Mouse (Mus musculus) kidney, embryonic 14.5 days (tissue): Measurements from ENCODE around the gene Ttc9c. TPM values are rescaled to one million over a fixed set of nuclear protein-coding genes. Genes with fewer than 3 reads are reported as not detected.

Source experiments
- ATAC-seq: fragments of 200-750 bp; cut with Nextera tagmentation; 2 replicates; pipeline ENCODE4 v1.8.0; 2017; ENCODE audit warnings: moderate number of reproducible peaks, mild to moderate bottlenecking, moderate TSS enrichment, moderate library complexity; ENCODE audit not compliant: low FRiP score, low TSS enrichment
- H3K27ac ChIP-seq: fragments of 300-500 bp; sonication (generic); 2 replicates; pipeline ENCODE4 v1.5.1; 2014; ENCODE audit warnings: low read depth, mild to moderate bottlenecking, low read length, moderate library complexity, mixed read lengths
- H3K27me3 ChIP-seq: fragments of 300-500 bp; sonication (generic); 2 replicates; pipeline ENCODE4 v1.6.1; 2014; ENCODE audit warnings: mild to moderate bottlenecking, low read length; ENCODE audit not compliant: control insufficient read depth, insufficient read depth
- H3K36me3 ChIP-seq: fragments of 300-500 bp; sonication (generic); 2 replicates; pipeline ENCODE4 v1.6.1; 2014; ENCODE audit warnings: low read length, mixed read lengths; ENCODE audit not compliant: control insufficient read depth, insufficient read depth
- H3K4me1 ChIP-seq: fragments of 300-500 bp; sonication (generic); 2 replicates; pipeline ENCODE4 v1.6.1; 2014; ENCODE audit warnings: low read length, mixed read lengths; ENCODE audit not compliant: control insufficient read depth, insufficient read depth
- H3K4me2 ChIP-seq: fragments of 300-500 bp; sonication (generic); replicated peaks from 2 replicates; pipeline ENCODE4 v1.6.1; 2014; ENCODE audit warnings: low read depth, mild to moderate bottlenecking, low read length
- H3K4me3 ChIP-seq: fragments of 300-500 bp; sonication (generic); 2 replicates; pipeline ENCODE4 v1.5.1; 2014; ENCODE audit warnings: mild to moderate bottlenecking, low read length
- H3K9ac ChIP-seq: fragments of 300-500 bp; sonication (generic); 2 replicates; pipeline ENCODE4 v1.6.1; 2014; ENCODE audit warnings: low read depth, mild to moderate bottlenecking, low read length, moderate library complexity
- H3K9me3 ChIP-seq: fragments of 300-500 bp; sonication (generic); 2 replicates; pipeline ENCODE4 v1.6.1; 2016; ENCODE audit warnings: low read length; ENCODE audit not compliant: control insufficient read depth
- WGBS: fragments of 180-500 bp; shearing (Covaris S2); extraction: QIAGEN DNeasy Blood & Tissue Kit; methylation state at CpG from one replicate; pipeline ENCODE4 v1.1.7; 2014; 5-methylcytosine and 5-hydroxymethylcytosine counted together
- polyA plus RNA-seq: library from polyadenylated mRNA; unstranded; fragments of >200 nt; fragmentation: Nextera tagmentation; extraction: Ambion mirVana; gene quantifications from 2 replicates; pipeline ENCODE4 v1.2.1, GENCODE M21; 2014

Gene Ttc9c
- polyA plus RNA-seq: 40.0 and 61.0 TPM in 2 replicates

GRCm38 (mm10) chr19:8818801-8819595 is at the start of gene Ttc9c:
Gene Ttc9c (minus strand): TSS chr19:8819333.
- WGBS: under 1% methylated on average over 33 of the region's 33 CpGs
- ATAC-seq: peak; percentile 94
- peaks cover 43% of the 10 kb centered on the region for H3K36me3 ChIP-seq

GRCm38 (mm10) chr19:8864265-8864664 is 45.1 kb upstream of the Ttc9c start:
- no peaks in the 10 kb centered on the region for H3K27me3 ChIP-seq
- WGBS: 90% methylated on average over 6 of the region's 6 CpGs
- H3K4me2 ChIP-seq: no peak overlapping the region
- H3K9me3 ChIP-seq: no peaks in the 10 kb centered on the region
- H3K4me3 ChIP-seq: no peak overlapping the region
- no peak overlapping the region for H3K27ac ChIP-seq
- no peaks in the 10 kb centered on the region for H3K36me3 ChIP-seq
- ATAC-seq: no peak
- no peaks in the 10 kb centered on the region for H3K4me1 ChIP-seq
- no peak overlapping the region for H3K9ac ChIP-seq

More at GRCm38 (mm10) chr19:8818801-8819595, at the start of gene Ttc9c:
- Histone ChIP-seq H3K4me2 (peak within 1 kb of the TSS; percentile 85), H3K4me1 (peaks cover 32% of the 10 kb centered on the region), H3K4me3 (peak within 1 kb of the TSS; percentile 100), H3K9me3 (no peaks in the 10 kb centered on the region), H3K27me3 (no peaks in the 10 kb centered on the region), H3K9ac (peak within 1 kb of the TSS; percentile 99), H3K27ac (peak within 1 kb of the TSS; percentile 100)

- no peak overlapping the region for H3K4me2 ChIP-seq
- no peaks in the 10 kb centered on the region for H3K27me3 ChIP-seq
- ATAC-seq: peak; percentile 45; the same call in 1 of the 2 replicates
- 21% methylated on average over 1 of the region's 1 CpGs for WGBS
- H3K4me3 ChIP-seq: no peak overlapping the region
- H3K9ac ChIP-seq: no peak overlapping the region
- no peak overlapping the region for H3K27ac ChIP-seq
- H3K9me3 ChIP-seq: no peaks in the 10 kb centered on the region
- H3K4me1 ChIP-seq: no peaks in the 10 kb centered on the region
- no peaks in the 10 kb centered on the region for H3K36me3 ChIP-seq
These were observed 39.9 kb upstream of the Ttc9c start for GRCm38 (mm10) chr19:8859018-8859417.

- Histone ChIP-seq H3K4me2 (no peak overlapping the region), H3K4me3 (no peak overlapping the region), H3K9ac (no peak overlapping the region), H3K36me3 (no peaks in the 10 kb centered on the region), H3K27ac (no peak overlapping the region), H3K27me3 (no peaks in the 10 kb centered on the region), H3K9me3 (no peaks in the 10 kb centered on the region), H3K4me1 (no peaks in the 10 kb centered on the region)
- 46% methylated on average over 4 of the region's 4 CpGs for WGBS
- peak; percentile 54; the same call in 1 of the 2 replicates for ATAC-seq
These were observed 38.6 kb upstream of the Ttc9c start for GRCm38 (mm10) chr19:8857689-8858088.

GRCm38 (mm10) chr19:8853117-8853516 is 34.0 kb upstream of the Ttc9c start:
- Histone ChIP-seq H3K9ac (no peak overlapping the region), H3K36me3 (peaks cover 3% of the 10 kb centered on the region; the same call in 1 of the 2 replicates), H3K4me2 (no peak overlapping the region), H3K4me1 (no peaks in the 10 kb centered on the region), H3K9me3 (no peaks in the 10 kb centered on the region), H3K27me3 (no peaks in the 10 kb centered on the region), H3K27ac (no peak overlapping the region), H3K4me3 (no peak overlapping the region)
- WGBS: 83% methylated on average over 3 of the region's 3 CpGs
- ATAC-seq: no peak

- 56% methylated on average over 10 of the region's 10 CpGs for WGBS
These were observed 33.2 kb upstream of the Ttc9c start for GRCm38 (mm10) chr19:8852236-8852928.

GRCm38 (mm10) chr19:8851639-8852038 is 32.5 kb upstream of the Ttc9c start:
- Histone ChIP-seq H3K36me3 (peaks cover 12% of the 10 kb centered on the region; the same call in 1 of the 2 replicates), H3K4me1 (no peaks in the 10 kb centered on the region), H3K27ac (no peak overlapping the region), H3K9ac (no peak overlapping the region), H3K27me3 (no peaks in the 10 kb centered on the region), H3K4me3 (no peak overlapping the region), H3K4me2 (no peak overlapping the region), H3K9me3 (no peaks in the 10 kb centered on the region)
- 57% methylated on average over 7 of the region's 7 CpGs for WGBS
- ATAC-seq: no peak

More at GRCm38 (mm10) chr19:8852236-8852928, 33.2 kb upstream of the Ttc9c start:
- H3K9ac ChIP-seq: no peak overlapping the region
- H3K4me3 ChIP-seq: no peak overlapping the region
- H3K4me2 ChIP-seq: no peak overlapping the region
- ATAC-seq: no peak
- H3K9me3 ChIP-seq: no peaks in the 10 kb centered on the region
- no peak overlapping the region for H3K27ac ChIP-seq
- H3K36me3 ChIP-seq: peaks cover 8% of the 10 kb centered on the region; the same call in 1 of the 2 replicates
- no peaks in the 10 kb centered on the region for H3K4me1 ChIP-seq
- no peaks in the 10 kb centered on the region for H3K27me3 ChIP-seq

- H3K27me3 ChIP-seq: no peaks in the 10 kb centered on the region
- H3K36me3 ChIP-seq: peaks cover 21% of the 10 kb centered on the region
- ATAC-seq: peak; percentile 70; the same call in 1 of the 2 replicates
- no peak within 1 kb of the TSS for H3K4me2 ChIP-seq
- no peaks in the 10 kb centered on the region for H3K9me3 ChIP-seq
- H3K4me1 ChIP-seq: no peaks in the 10 kb centered on the region
- WGBS: 31% methylated on average over 7 of the region's 7 CpGs
- H3K27ac ChIP-seq: no peak within 1 kb of the TSS
- no peak within 1 kb of the TSS for H3K9ac ChIP-seq
- no peak within 1 kb of the TSS for H3K4me3 ChIP-seq
These were observed 31.3 kb upstream of the Ttc9c start, which contains the start of gene Lrrn4cl for GRCm38 (mm10) chr19:8850402-8850901. Gene Lrrn4cl (plus strand): TSS chr19:8850768.
